Mouse (Mus musculus): Measurements from ENCODE around the gene Fmnl2. TPM values are rescaled to one million over a fixed set of nuclear protein-coding genes. Genes with fewer than 3 reads are reported as not detected.

Gene Fmnl2
- polyA plus RNA-seq, 3 experiments from 2014 or later: 0.24 to 0.47 (median 0.36) TPM

DNA sequence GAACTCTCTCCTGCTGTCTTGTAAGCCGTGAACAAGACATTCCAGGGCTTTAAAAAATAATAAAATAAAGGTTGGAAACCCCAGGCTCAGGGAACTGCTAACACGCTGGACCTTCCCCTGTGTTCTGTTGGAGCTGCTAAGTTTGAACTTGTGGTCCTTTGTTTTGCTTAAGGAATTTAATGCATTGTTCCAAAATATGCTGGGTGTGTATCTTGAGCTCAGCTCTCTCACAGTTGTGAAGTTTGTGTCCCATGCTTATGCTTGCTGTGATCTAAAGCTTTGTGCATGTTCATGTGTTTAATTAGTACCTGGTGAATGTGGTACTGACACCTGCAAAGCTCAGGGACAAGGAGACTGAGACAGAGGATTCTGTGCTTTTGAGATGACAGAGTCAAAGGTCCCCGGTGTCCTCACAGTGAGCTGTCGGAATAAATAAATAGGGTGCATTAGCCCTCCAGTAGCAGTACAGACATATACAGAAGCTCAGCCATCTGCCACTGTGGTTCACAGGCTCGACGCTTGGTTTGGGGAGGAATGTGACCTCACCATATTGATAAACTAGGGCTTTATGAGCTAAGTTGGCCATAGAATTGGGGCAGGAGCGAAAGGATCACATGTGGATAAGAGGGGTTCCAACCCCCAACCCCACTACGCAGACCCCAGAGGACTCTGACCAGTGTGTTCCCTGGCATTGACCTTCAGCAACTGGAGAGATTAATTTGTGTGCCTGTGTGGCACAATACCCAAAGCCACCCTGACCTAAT, 100.3 kb downstream of the Fmnl2 start:
- no peak for ATAC-seq

DNA sequence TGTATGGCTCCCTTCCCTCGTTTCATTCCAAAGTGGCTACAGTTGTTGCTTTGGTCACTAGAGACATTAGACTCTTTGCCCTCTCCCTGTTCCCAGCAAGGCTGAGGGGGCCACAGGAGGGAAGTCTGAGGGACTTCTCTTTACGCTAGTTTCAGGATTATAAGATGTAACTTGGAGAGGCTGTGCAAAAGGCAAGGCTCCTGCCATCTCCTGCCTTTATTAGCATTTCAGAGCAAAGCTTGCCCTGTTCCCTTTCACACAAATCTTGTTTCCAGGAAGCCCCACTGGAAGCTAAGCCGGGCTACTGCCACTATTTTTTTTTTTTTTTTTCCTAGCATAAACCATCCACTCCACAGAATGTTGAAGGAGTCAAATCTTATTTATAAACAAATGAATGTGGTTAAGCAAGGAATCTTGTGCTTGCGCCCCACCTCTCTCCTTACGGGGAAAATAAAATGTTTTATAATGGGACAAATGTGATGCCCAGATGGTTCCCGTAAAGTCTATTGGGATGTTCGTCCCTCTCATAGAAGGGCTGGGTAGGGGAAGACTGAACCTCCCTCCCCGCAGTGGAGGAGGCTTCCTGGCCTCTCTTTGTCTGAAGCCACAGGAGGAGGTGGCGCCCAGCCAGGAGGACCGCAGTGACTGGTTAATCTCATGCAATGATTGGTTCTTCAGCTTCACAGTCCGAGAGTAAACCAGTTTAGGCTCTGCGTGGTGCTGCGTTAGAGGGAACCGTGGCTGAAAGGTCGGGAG, 101.1 kb downstream of the Fmnl2 start:
- ATAC-seq: no peak

DNA sequence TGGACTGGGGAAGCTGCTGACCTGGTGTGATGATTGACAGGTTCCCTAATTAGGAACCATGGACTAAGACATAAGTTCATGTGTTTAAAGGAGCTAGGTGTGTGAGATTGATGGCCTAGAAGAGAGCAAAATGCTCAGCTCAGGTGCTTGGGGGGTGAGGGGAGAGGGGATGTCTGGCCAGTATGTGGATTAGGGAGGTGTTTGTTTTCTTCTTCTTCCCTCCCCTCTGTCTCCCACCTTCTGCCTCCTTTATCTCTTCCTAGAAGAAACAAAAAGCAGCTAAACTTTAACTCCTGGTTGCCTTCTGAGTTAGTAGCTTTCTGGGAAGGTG, 101.6 kb downstream of the Fmnl2 start:
- ATAC-seq: no peak

DNA sequence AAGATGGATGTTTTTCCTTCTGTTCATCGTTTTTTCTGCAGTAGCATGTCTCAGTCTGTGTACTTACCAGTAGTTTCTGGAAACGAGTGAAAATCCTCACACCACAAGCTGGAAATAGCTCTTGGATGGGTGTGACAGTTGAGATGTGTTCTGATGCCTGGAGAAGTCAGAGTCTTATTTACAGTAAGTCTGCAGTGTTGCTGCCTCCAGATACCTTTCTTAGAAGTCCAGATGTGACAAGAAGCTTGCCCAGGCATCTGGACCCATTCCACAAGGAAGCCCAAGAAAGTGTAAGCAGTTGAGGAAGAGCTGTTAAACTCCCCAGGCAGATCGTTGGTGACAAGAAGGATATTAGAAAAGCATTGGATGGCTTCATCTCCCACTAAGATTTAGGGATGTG, 102.3 kb downstream of the Fmnl2 start:
- no peak for ATAC-seq

DNA sequence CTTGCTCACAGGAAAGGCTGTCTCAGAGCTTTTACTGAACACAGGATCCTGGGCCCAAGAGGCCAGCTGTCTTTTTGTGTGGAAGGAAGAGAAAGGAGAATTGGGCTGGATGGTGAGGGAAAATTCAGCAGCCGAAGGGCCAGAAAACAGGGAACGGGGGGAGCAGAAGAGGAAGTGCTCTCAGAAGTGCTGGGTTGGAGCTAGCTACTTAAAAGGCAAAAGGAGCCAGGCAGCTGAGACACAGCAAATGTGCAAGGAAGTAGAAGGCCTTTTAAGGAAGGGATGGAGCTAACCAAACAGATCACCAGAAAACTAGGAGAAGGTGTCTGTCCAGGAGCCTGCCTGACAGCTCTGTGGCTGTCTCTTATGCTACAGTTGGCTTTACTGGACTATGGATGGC, 103.0 kb downstream of the Fmnl2 start:
- no peak for ATAC-seq

DNA sequence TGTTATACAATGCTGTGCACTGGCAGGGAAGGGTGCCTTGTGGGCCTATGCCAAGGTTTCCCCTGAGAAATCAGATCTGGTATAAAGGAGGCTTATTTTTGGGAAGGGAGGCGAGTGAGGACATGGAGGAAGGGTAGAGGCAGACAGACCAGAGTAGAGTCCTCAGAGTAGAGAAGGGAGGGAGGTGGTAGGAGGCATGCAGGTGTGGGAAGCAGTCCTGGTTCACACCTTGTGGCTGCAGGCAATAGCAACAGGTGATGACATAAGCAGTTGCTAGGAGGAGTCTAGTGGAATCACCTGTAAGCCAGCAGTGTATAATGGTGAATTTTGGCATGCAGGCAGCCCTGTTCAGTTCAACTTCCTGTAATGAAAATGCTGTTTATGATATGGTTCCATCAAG, 105.8 kb downstream of the Fmnl2 start:
- ATAC-seq: no peak

DNA sequence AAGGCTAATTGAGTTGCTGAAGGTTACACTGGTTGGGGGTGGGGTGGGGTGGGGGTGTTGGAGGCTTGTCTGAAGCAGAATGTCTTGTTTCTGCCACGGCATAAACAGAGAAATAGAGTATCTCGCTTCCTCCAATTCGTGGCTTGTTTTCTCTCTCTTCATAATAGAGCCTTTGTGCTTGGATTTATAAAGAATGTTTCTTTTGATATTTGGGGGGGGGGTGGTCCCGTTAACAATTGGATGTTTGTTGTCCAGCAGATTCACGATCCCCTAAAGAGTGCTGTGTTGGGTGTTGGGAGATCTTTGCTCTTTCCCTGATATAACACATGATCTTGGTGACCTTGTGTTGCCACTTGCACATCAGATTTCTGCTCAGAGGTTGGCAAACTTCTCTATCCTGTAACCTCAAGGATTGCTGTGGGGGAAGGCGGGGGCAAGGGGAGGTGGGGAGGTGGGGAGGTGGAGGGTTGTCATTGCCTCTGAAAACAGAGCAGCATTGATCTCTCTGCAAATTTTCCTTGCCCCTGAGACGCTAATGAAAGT, 106.8 kb downstream of the Fmnl2 start:
- ATAC-seq: no peak

DNA sequence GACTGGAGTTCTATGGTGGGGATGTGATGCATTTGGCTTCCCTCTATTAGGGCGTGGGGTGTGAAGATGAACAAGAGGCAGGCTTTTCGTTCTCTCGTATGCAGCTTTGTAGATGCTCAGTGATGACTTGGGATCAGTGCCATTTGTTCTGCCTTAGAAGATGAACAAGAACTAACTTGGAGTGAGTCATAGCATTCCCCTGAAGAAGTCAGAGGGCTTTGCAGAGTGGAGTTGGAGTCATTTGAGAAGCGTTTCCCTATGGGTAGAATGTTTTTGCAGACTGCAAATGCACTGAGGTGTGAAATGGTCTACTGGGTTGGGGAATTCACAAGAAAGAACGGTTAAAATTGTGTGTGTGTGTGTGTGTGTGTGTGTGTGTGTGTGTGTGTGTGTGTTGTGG, 108.6 kb downstream of the Fmnl2 start:
- ATAC-seq: no peak

DNA sequence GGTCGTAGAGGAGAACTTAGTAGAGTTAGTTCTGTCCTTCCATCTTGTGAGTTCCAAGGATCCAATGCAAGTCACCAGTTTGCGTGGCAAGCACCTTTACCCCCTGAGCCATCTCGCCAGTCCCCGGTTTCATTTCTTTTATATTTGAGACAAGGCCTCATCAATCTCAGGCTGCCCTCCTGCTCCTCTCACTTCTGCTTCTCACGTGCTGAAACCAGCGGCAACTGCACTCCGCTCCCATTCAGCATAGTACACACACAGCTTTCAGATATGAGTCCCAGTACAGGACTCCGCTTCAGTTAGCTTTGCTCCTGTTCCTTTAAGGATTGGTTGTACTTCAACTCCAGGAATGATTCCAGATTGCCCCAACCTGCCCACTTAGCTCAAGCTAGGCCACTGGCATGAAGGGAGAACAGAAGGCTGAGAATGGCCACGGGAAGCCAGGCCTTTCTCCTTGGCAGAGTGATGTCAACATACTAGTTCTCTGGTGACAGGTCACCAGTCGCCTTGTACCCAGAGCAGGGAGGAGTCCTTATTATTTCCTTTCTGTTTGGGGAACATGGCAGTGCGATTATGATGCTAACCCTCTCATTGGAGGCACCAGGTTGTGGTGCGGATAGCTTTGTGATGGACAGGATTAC, 109.3 kb downstream of the Fmnl2 start:
- ATAC-seq: no peak

DNA sequence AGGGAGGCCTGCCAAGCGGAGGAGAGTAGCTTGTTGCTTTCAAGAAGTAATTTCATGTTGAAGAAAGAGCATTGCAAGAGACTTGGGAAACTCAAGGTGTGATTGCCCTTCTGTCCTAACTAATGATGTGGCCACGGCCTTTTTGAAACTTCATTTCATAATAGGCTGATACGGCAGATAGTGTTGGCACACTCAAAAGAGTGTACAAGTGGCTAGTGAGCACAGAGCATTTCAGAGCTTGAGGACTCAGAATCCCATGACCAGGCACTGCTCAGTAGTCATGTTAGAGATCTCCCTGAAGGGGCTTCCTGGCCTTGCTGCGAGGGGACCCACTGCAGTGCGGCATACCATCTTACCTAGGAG, 109.8 kb downstream of the Fmnl2 start:
- ATAC-seq: no peak

DNA sequence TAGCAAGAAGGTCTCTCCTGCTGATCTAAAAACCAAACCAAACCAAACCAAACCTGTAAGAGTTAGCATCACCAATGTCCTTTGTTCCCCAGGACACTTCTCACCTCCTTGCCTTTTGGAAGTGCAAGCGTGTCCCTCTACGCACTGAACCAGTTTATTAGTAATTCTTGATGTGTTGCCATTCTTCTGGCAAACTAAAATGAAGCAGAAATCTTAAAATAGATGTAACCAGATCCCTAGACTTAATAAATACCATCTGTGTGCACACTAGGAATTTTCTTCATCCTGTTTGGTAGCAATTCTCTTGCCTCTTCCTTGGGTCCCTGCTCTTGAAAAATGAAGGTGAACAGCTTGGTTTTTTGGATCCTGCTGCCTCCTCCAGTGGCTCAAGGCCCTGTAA, 111.2 kb downstream of the Fmnl2 start:
- no peak for ATAC-seq

DNA sequence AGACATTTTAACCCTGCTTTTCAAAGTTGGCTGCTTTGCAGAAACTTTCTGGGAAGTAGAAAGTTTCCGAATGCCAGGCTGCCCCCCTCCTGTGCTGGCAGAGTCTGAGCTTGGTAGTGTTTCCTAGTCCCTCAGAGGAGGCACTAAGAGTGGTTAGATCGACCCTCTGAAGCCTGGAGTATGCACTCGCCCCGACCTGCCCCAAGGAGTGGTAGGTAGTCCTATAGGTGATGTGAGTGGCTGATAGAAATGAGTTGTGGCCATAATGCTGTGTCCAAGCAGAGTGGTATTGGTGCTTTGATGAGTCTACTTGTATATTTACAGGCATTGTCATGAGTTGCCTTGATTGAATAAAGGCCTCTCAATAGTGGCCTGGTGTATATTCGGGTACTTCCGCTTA, 116.4 kb downstream of the Fmnl2 start:
- ATAC-seq: no peak

DNA sequence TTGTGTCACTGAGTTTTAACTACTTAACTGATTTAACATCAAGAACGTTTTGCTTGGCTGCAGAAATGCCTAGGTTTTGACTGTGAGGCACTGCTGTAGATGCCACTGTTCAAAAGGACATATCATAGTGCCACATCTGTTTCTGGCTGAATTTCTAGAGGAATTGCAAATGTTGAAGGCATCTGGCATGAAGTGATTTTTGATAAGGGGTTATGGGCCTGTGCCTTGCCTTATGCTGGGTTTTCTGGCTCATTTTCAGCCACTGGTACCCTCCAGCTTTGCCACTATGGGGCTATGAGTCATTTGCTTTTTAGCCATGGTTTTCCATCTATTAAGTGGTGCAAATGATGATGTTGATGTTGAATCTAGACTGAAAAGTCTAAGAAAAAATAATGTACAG, 117.1 kb downstream of the Fmnl2 start:
- ATAC-seq: no peak

DNA sequence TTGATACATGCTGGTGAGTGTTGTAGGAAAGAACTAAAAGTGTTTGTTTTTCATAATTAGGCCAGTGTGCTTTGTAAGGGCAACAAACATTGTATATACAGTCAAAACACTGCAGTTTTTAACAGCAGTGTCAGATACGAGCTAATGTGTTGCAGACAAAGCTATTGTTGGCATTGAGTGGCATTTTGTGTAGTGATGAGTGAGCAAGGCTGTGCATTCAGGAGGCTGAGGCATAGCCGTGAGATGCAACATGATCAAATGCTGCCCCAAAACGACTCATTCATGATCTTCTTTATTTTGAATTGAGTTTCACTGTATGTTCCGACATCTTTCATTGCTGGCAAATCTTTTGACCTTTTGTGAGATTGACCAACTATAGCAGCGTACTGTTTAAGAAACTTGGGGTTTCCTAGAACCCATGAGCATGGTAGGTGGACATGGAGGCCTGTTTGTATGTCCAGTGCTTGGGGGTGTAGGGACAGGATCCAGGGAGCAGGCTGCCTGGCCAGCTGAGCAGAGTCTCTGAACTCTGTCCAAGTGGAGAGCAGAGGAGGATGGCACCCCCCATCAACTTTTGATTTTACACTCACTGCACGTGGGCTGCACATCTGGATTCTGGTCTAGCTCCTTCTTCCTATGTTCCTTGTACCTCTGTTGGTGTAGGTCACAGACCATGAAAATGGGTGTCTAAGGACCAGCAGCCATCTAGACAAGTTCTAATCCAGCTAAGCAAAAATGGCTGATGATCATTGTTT, 120.4 kb downstream of the Fmnl2 start:
- no peak for ATAC-seq

DNA sequence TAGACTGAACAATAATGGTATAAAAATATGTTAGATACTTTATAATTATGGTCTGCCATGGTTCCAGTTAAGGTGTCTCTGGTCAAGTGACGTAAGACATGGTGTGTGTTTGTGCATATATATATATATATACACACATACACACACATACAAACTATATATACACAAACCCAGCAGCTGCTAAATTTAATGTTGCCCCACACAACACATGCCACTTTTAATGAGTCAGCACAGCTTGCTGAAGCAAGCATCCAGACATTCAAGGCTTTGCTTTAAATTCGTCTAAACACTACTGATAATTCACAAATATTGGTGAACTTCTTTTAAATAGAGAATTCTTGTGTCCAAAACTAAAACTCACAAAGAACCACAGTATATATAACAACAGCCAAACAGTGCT, 121.1 kb downstream of the Fmnl2 start:
- no peak for ATAC-seq

DNA sequence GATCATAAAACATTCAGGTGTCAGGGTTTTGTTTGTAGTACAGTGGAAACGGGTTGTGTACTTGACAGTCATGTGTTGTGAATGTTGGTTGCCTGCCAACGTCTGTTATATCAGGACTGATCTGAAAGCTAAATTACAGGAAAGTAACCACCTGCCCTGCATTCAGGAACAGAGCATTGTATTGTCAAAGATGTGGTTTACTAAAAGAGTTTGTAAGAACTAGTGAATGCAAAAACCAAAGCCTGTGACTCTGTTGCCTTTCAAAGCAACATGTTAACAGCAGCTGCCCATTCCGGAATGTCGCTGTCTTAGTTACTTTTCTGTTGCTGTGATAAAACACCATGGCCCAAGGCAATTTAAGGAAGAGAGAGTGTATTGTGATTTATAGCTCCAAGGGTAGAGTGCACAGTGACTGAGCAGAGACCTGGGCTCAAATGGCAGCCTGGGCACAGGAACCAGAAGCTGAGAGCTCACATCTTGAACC, 121.7 kb downstream of the Fmnl2 start:
- no peak for ATAC-seq

DNA sequence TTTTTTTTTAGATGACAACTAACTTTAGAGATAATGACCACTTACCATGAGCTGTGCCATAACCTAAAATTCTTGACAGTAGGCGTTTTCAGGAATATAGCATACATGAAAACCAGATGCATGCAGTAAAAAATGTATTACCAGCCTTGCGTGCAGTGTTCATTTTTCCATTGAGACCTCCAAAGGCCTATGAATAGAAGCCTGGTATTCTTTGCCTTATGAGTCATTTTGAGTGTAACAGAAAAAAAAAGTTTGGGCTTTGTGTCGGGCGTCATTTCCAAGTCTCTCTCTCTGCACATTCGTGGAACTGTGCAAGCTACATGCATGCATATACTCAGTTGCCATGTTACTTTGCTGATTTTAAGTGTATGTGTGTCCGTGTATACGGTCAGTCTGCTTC, 123.5 kb downstream of the Fmnl2 start:
- no peak for ATAC-seq

DNA sequence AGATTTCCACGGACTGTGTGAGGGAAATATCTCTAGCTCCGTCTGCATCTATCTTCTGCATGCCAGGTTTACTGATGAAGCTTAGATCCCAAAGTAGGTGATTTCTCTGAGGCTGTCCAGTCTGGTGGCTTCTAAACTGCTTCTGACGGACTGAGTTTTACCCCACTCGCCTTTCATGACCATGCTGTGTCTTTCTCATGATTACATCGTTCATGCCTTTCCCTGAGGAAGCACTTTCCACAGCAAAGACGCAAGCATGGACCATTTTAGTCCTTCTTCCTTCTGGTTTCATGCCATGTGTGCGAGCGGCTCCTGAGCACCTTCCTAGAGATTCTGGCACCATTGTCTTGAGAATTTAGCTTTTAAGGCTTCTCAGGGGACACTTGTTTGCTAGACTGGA, 123.9 kb downstream of the Fmnl2 start:
- no peak for ATAC-seq

DNA sequence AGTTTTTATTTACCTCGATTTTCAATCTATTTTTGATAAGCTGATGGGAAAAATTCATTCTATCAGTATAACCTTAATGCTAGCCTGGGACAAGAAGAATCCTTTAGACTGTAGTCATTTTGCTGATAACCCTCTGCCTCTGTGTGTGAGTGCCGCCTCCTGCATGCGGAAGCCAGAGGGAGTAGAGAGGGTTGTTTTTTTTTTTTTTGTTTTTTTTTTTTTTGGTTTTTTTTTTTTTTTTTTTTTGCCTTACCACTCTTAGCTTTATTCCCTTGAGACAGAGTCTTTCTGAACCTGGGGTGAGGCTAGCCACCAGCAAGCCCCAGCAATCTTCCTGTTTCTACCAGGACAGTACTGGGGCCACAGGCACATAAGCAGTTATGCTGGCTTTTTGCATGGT, 124.8 kb downstream of the Fmnl2 start:
- no peak for ATAC-seq

DNA sequence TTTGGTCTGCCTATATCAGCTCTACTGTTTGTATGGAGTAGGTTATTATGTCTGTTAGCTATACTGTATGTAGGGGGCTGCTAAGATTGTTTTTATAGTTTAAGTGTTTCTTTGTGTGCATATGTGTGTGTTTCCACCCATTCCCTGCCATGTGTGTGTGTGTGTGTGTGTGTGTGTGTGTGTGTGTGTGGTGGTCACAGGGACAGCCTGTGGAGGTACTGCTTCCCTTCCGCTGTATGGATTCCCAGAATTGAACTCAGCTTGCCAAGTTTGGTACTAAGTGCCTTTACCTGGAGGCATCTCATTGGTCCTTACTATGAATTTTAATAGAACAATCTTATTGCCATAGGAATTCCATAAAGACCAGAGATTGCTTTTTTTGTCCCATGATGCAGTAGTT, 126.9 kb downstream of the Fmnl2 start:
- ATAC-seq: no peak

DNA sequence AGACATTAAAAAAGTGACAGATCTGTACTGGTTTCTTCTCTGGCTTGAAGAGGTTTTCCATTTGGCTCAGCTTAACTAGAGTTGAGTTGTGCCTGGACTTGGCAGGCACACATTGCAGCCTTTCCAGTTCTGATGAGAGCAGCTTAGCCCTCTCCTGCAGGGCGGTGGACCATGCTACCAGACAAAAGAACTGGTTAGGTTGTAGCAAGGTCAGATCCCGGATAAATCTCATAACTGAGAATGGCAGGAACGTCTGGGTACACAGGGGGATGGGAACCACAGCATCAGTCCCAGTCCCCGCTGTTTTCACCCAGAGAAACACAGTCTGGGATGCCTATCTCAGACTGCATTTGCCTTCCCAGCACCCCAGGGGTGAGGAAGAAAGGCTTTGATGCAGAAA, 127.5 kb downstream of the Fmnl2 start:
- no peak for ATAC-seq

DNA sequence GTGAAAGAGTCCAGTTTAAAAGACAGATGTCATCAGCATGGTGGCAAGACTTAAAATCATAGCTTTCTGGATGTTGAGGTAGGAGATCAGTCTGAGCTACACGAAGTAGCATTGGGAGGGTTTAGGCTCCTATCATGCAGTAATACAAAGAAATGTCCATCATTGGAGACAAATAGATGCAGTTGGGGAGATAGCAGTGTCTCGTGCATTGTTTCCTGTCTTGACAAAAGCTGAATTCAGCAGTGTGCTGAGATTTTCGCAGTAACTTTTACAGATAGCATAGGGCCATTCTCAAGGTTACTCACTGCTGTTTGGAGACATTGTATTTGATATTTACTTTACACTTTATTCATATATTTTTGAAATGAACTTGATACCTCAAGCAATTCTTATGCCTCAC, 128.7 kb downstream of the Fmnl2 start:
- ATAC-seq: no peak

DNA sequence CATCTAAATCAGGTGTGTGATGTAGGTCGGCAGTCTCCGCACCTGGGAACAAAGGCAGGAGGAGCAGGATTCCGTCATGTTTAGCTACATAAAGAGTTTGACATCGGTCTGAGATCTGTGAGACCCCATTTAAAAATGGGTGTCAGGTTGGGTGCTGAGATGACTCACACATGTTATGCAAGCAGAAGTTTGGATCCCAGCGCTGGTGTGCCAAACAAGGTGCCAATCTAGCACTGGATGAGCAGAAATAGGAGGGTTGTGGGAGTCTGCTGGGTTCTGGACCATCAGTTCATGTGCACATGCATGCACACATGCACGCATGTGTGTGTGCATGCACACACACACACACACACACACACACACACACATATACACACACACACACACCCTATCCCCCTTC, 129.4 kb downstream of the Fmnl2 start:
- no peak for ATAC-seq
